Mouse (Mus musculus) monocyte, adult 5-6 weeks (primary cell): ENCODE results near the gene Rac1. TPM values are rescaled to one million over a fixed set of nuclear protein-coding genes. Genes with fewer than 3 reads are reported as not detected.
"Not testable (repeated sequence)": the region's sequence is repeated elsewhere in the genome, so short reads cannot be mapped to it uniquely, and the experiment has no call there.

Experiments
- ATAC-seq: fragments of 153-309, 156-312 bp; replicated peaks from 2 replicates; pipeline ENCODE4 v1.8.0; 2017; ENCODE audit warnings: mild to moderate bottlenecking; ENCODE audit not compliant: low TSS enrichment, insufficient number of reproducible peaks, severe bottlenecking, poor library complexity, low FRiP score
- total RNA-seq: library from RNA; stranded (forward); fragments of 200-1000, 200-491, 200-594 nt; gene quantifications from 3 replicates; pipeline ENCODE4 v1.2.3, GENCODE M21; 2017

Gene Rac1
- total RNA-seq, 1 experiment from 2014 or later: 198 TPM

DNA sequence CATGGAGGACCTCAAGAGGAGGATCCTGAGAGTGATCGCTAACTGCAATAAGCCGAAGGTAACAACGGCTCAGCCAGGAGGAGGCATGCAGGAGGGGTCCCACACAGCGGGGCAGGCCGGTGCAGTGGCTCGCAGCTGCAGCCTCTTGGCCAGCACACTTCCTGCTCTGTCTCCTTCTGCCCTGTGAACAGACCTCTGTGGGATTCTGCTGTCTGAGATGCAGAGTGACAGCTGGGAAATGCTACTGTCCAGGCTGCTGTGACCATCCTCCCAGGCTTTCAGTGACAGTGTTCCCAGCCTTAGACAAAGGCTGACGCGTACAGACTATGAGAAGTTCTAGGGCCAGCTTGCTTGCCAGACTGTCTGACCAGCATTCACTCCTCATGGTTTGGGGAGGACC lies 26.7 kb downstream of the Rac1 start:
- ATAC-seq: no peak

DNA sequence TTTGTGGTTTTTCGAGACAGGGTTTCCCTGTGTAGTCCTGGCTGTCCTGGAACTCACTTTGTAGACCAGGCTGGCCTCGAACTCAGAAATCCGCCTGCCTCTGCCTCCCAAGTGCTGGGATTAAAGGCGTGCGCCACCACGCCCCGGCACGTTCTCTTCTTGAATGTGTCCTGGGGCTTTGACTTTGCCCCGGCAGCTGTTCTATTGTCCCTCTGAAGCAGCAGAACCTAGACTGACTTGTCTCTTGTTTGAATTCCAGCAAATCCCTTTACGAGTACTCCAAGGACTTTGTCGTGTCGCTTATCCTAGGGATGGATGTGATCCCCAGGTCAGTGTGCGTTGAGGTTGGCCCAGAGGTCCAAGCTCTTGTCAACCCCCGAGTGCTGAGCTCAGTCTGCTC lies 27.1 kb downstream of the Rac1 start:
- not testable (repeated sequence) for ATAC-seq

DNA sequence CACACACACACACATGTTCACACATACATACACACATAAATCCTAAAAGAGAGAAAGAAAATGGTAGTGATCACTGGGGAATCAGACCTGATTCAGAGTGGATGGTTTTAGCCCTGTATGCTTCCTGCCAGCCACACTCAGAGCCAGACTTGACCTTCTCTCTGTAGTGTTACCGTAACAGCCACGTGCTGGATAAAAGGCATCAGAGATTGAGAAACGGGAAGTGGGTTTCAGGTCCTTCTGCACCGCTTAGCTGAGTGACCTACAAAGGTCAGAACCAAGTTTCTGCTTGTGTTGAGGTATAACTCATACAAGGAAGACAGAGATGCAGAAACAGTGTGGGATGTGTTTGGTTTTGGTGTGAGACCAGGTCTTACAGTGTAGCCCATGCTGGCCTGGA lies 28.1 kb downstream of the Rac1 start:
- ATAC-seq: peak; percentile 74

DNA sequence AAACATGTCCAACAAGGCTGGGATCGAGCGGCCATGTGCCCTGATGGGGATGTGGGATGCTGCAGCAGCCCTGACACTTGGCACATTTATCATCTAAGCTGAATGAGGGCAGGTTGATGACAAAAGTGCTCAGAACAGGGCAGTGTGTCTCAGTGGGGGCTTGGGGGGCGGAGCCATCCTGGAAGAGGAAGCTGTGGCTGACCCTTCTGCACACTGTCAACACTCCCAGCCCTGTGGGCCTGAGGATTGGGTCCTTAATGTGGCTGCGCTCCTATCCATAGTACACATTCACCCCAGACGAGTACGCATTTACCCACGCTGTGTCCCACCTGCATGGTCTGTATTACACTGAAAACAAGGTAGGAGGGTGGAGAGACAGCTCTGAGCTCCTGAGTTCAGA lies 28.6 kb downstream of the Rac1 start:
- no peak for ATAC-seq

GRCm38 (mm10) chr5:143497451-143497850 lies 30.4 kb downstream of the Rac1 start:
- ATAC-seq: no peak

- ATAC-seq: no peak
Observed at GRCm38 (mm10) chr5:143495708-143496107, 32.1 kb downstream of the Rac1 start.

- no peak for ATAC-seq
Observed at GRCm38 (mm10) chr5:143493163-143493562, 34.7 kb downstream of the Rac1 start.

- no peak for ATAC-seq
Observed at GRCm38 (mm10) chr5:143491736-143492135, 36.1 kb downstream of the Rac1 start.

- peak; percentile 40 for ATAC-seq
Observed at GRCm38 (mm10) chr5:143489749-143490342, 38.0 kb downstream of the Rac1 start.

- ATAC-seq: no peak
Observed at GRCm38 (mm10) chr5:143487998-143488397, 39.8 kb downstream of the Rac1 start.

- ATAC-seq: no peak
Observed at GRCm38 (mm10) chr5:143487193-143487592, 40.6 kb downstream of the Rac1 start.

DNA sequence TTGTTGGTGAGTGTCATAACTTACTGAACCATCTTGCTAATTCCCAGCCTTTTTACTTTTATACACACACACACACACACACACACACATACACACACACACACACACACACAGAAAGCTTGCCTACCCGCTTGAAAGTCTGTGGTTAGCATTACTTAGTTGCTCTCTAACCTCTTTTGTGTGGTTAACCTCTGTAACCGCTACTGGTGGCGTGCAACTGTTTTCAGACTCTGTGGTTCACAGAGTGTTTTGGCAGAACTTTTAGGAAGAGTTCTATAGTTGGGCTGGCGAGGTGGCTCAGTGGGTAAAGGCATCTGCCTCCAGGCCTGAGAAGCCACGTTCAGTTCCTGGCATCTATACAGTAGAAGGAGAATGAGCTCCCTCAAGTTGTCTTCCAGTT lies 42.9 kb downstream of the Rac1 start:
- ATAC-seq: no peak

- ATAC-seq: no peak
Observed at GRCm38 (mm10) chr5:143477901-143478300, 49.9 kb downstream of the Rac1 start.

- ATAC-seq: no peak
Observed at GRCm38 (mm10) chr5:143476013-143476412, 51.8 kb downstream of the Rac1 start.

GRCm38 (mm10) chr5:143475153-143475844 lies 52.5 kb downstream of the Rac1 start:
- ATAC-seq: peak; percentile 74

DNA sequence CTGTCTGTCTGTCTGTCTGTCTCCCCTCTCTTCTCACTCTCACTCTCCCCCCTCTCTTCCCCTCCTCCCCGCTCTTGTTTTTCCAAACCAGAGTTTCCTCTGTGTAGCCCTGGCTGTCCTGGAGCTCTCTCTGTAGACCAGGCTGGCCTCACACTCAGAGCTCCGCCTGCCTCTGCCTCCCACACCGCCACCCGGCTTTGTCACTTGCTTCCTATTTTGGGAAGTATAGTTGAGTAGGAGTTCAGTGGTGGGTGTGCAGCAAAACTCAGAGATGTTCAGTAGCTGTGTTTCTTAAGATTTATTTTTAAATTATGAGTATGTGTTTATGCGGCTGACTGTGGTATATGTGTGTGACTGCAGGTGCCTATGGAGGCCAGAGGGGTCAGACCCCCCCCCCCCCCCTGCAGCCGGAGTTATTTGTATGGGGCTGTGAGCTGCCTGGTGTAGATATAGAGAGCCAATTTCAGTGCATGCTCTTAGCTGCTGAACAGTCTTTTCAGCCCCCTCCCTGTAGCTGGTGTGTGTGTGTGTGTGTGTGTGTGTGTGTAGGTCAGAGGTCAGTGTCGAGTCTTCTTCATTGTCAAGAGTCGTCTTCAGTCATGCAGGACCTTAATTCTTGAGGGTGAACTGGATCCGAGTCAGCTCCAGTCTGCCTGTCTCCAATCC lies 55.8 kb downstream of the Rac1 start:
- ATAC-seq: no peak

GRCm38 (mm10) chr5:143471165-143471546 lies 56.7 kb downstream of the Rac1 start:
- no peak for ATAC-seq

DNA sequence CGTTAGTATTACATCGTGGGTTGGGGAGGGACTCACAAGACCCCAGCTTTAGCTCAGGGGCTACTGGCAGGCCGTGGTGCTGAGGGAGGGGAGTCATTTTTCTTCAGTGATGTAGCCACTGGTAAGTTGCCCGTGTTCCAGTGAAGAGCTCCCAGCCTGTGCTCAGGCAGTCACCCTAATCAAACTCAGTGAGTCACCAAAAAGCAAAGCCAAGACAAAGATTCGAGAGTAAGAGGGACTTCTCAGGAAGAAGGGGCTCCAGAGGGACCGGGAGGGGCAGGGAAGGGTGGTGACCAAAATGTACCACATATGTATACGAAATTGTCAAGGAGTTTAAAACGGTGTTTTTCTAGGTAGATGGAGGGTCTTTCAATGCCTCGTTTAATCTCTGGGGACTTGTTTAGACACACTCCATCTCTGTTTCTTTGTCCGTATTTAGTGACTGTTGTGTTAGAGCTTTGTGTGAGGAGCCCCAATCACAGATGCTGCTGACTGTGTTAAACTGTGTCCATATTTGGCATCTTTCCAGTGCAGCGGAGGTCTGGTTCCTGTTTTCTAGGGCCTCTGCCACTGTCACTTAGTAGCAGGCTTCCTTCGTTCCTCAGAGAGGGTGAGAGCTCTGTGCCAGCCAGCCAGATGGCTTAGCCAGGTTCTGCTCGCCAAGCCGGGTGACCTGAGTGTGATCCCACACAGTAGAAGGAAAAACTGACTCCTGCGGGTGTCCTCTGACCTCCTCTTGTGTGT lies 57.2 kb downstream of the Rac1 start:
- peak; percentile 71 for ATAC-seq

- ATAC-seq: no peak
Observed at GRCm38 (mm10) chr5:143469628-143470027, 58.2 kb downstream of the Rac1 start.
